In the genomic region with DNA sequence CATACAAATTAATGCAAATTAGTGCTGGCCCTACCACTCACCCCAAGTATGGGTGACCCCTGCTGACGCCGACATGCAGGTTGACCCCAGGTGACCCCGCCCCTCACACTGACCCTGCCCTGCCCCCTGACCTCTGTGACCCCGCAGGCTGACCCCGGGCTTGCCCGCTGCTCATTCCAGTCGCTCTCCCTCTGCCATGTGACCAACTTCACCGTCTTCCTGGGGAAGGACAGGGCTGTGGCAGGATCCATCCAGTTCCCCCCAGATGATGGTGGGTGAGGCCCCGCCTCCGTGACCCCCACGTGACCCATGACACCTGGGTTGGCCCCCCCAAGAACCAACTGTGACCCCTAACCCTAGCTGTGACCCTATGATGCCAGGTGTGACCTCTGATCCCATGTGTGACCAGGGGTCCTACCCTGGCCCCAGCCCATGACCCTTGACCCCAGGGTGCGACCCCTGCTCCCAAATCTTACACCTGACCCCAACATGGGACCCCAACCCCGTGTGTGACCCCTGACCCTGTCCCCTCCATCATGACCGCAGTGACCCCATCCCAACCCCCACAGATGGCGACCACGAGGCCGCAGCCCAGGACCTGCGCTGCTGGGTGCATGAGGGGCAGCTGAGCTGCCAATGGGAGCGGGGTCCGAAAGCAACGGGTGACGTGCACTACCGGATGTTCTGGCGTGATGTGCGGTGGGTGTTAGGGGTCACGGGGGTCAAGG, we compare ENCODE assay signal across 11 mouse cellular contexts. TPM values are rescaled to one million over a fixed set of nuclear protein-coding genes. Genes with fewer than 3 reads are reported as not detected.
DNase-seq lines count a peak whose midpoint lies in the region; ATAC-seq and TF ChIP-seq lines count a peak whose summit lies in the region.
"Had no signal": no experiment of that assay in that cellular context is flagged by ENCODE, and none has a peak within 500 bp of the region (broad histone marks: within the 10 kb centered on the region; RNA-seq: fewer than 3 reads in every experiment).

No protein-coding gene starts in this region.

- no peak for TF ChIP-seq CTCF in forebrain, postnatal 0 days (IDR thresholded peaks at IDR 0.05; ENCODE audit: low read depth)
- TF ChIP-seq CTCF in liver, postnatal 0 days (IDR thresholded peaks at IDR 0.05; ENCODE audit: low read depth): no peak

- H3K4me2 ChIP-seq in forebrain, postnatal 0 days (ENCODE audit: low read depth): no peak overlapping the region
- no peak overlapping the region for H3K4me2 ChIP-seq in liver, postnatal 0 days (ENCODE audit: low read depth, low read length)
- H3K4me2 ChIP-seq in liver, embryonic 12.5 days: no peak overlapping the region

- no peak overlapping the region for H3K27ac ChIP-seq in forebrain, postnatal 0 days (ENCODE audit: low read depth, low read length)
- no peak overlapping the region for H3K27ac ChIP-seq in forebrain, embryonic 10.5 days
- no peak overlapping the region for H3K27ac ChIP-seq in liver, postnatal 0 days (ENCODE audit: low read depth)
- no peak overlapping the region for H3K27ac ChIP-seq in liver, embryonic 12.5 days

- TF ChIP-seq EP300 in liver, postnatal 0 days (IDR thresholded peaks at IDR 0.05; ENCODE audit: low read depth): no peak

- H3K4me1 ChIP-seq in forebrain, postnatal 0 days (ENCODE audit: insufficient read depth): no peaks in the 10 kb centered on the region
- peaks cover 11% of the 10 kb centered on the region for H3K4me1 ChIP-seq in forebrain, embryonic 10.5 days
- no peaks in the 10 kb centered on the region for H3K4me1 ChIP-seq in liver, postnatal 0 days (ENCODE audit: insufficient read depth)
- H3K4me1 ChIP-seq in liver, embryonic 12.5 days: peaks cover 17% of the 10 kb centered on the region

- WGBS in forebrain, postnatal 0 days: 94% methylated on average over 26 of the region's 26 CpGs
- WGBS in forebrain, embryonic 10.5 days: 96% methylated on average over 26 of the region's 26 CpGs
- WGBS in liver, postnatal 0 days (ENCODE audit: insufficient replicate concordance): 94% methylated on average over 26 of the region's 26 CpGs
- 90% methylated on average over 26 of the region's 26 CpGs for WGBS in liver, embryonic 12.5 days (ENCODE audit: insufficient replicate concordance)

- DNase-seq in forebrain, postnatal 0 days: peak; percentile 31
- DNase-seq in forebrain, embryonic 10.5 days (ENCODE audit: extremely low spot score, low spot score): no peak
- DNase-seq in liver, postnatal 0 days: peak; percentile 26
- peak; percentile 12 for DNase-seq in cerebellum, adult 8-10 months
- DNase-seq in right cerebral cortex, postnatal 14 days: peak; percentile 52
- DNase-seq in spleen, postnatal 14 days (ENCODE audit: low spot score in 2 of 2): no peak

- H3K4me3 ChIP-seq in forebrain, postnatal 0 days (ENCODE audit: low read depth, low read length): no peak overlapping the region
- no peak overlapping the region for H3K4me3 ChIP-seq in forebrain, embryonic 10.5 days
- H3K4me3 ChIP-seq in liver, postnatal 0 days (ENCODE audit: low read depth, low read length): no peak overlapping the region
- H3K4me3 ChIP-seq in liver, embryonic 12.5 days: no peak overlapping the region

- no peaks in the 10 kb centered on the region for H3K36me3 ChIP-seq in forebrain, postnatal 0 days (ENCODE audit: insufficient read depth)
- H3K36me3 ChIP-seq in forebrain, embryonic 10.5 days (replicated peaks): peaks cover 33% of the 10 kb centered on the region
- H3K36me3 ChIP-seq in liver, postnatal 0 days (replicated peaks; ENCODE audit: insufficient read depth, low read length): no peaks in the 10 kb centered on the region
- peaks cover 38% of the 10 kb centered on the region for H3K36me3 ChIP-seq in liver, embryonic 12.5 days

- no peak overlapping the region for H3K9ac ChIP-seq in forebrain, postnatal 0 days
- no peak overlapping the region for H3K9ac ChIP-seq in liver, postnatal 0 days (replicated peaks)
- H3K9ac ChIP-seq in liver, embryonic 12.5 days: no peak overlapping the region

- no peaks in the 10 kb centered on the region for H3K27me3 ChIP-seq in forebrain, postnatal 0 days (ENCODE audit: insufficient read depth, low read length)
- H3K27me3 ChIP-seq in forebrain, embryonic 10.5 days (ENCODE audit: poor library complexity, severe bottlenecking): no peaks in the 10 kb centered on the region
- no peaks in the 10 kb centered on the region for H3K27me3 ChIP-seq in liver, postnatal 0 days (ENCODE audit: insufficient read depth, low read length)
- no peaks in the 10 kb centered on the region for H3K27me3 ChIP-seq in liver, embryonic 12.5 days (replicated peaks)

- ATAC-seq in forebrain, postnatal 0 days: no peak
- no peak for ATAC-seq in liver, postnatal 0 days
- no peak for ATAC-seq in liver, embryonic 12.5 days
- ATAC-seq in activated CD4-positive, CD25-positive, alpha-beta regulatory T cell, adult 4 months: no peak

- peaks cover 5% of the 10 kb centered on the region; the same call in 1 of the 2 replicates for H3K9me3 ChIP-seq in forebrain, postnatal 0 days (ENCODE audit: low read length)
- peaks cover 80% of the 10 kb centered on the region for H3K9me3 ChIP-seq in forebrain, embryonic 10.5 days
- H3K9me3 ChIP-seq in liver, postnatal 0 days (ENCODE audit: low read length): peaks cover 56% of the 10 kb centered on the region
- peaks cover 72% of the 10 kb centered on the region for H3K9me3 ChIP-seq in liver, embryonic 12.5 days (replicated peaks)

RNA-seq across cellular contexts. Expression of gene Il3ra, which starts 2.8 kb away (rescaled TPM):
- 4.5 and 7.7 TPM in 2 replicates for total RNA-seq in forebrain, postnatal 0 days (2014; rRNA removed)
- polyA plus RNA-seq in forebrain, postnatal 0 days (2015; fragmentation: Nextera tagmentation; extraction: Ambion mirVana): 1.6 and 2.0 TPM in 2 replicates
- polyA plus RNA-seq in forebrain, embryonic 10.5 days (2016; fragmentation: Nextera tagmentation; extraction: Ambion mirVana): 1.6 and 2.2 TPM in 2 replicates
- polyA plus RNA-seq in liver, postnatal 0 days (2015; fragmentation: Nextera tagmentation; extraction: Ambion mirVana): 2.9 and 3.2 TPM in 2 replicates
- polyA plus RNA-seq in liver, embryonic 12.5 days (2016; fragmentation: Nextera tagmentation; extraction: Ambion mirVana): 2.1 and 3.2 TPM in 2 replicates
- 1 to 10 TPM; 8.2 to 8.5 TPM for polyA plus RNA-seq in activated CD4-positive, CD25-positive, alpha-beta regulatory T cell, adult 4 months (2017; shearing (Covaris generic))

RNA-seq across cellular contexts. Expression of gene Olfr31, which starts 26.2 kb away (rescaled TPM):
- not detected in 2 replicates for total RNA-seq in forebrain, postnatal 0 days (2014; rRNA removed)
- 0.11 TPM in 1 of 2 replicates, not detected in the other for polyA plus RNA-seq in forebrain, postnatal 0 days (2015; fragmentation: Nextera tagmentation; extraction: Ambion mirVana)
- not detected in 2 replicates for polyA plus RNA-seq in forebrain, embryonic 10.5 days (2016; fragmentation: Nextera tagmentation; extraction: Ambion mirVana)
- polyA plus RNA-seq in liver, postnatal 0 days (2015; fragmentation: Nextera tagmentation; extraction: Ambion mirVana): not detected in 2 replicates
- polyA plus RNA-seq in liver, embryonic 12.5 days (2016; fragmentation: Nextera tagmentation; extraction: Ambion mirVana): not detected in 2 replicates
- not detected for polyA plus RNA-seq in activated CD4-positive, CD25-positive, alpha-beta regulatory T cell, adult 4 months (2017; shearing (Covaris generic))
- total RNA-seq: layer of hippocampus, adult 8-10 months had no signal
- polyA plus RNA-seq: brain, embryonic 14.5 days; heart, embryonic 16.5 days had no signal

RNA-seq across cellular contexts. Expression of gene Olfr721-ps1, which starts 52.3 kb away (rescaled TPM):
- not detected in 2 replicates for total RNA-seq in forebrain, postnatal 0 days (2014; rRNA removed)
- polyA plus RNA-seq in forebrain, postnatal 0 days (2015; fragmentation: Nextera tagmentation; extraction: Ambion mirVana): not detected in 2 replicates
- polyA plus RNA-seq in forebrain, embryonic 10.5 days (2016; fragmentation: Nextera tagmentation; extraction: Ambion mirVana): not detected in 2 replicates
- polyA plus RNA-seq in liver, postnatal 0 days (2015; fragmentation: Nextera tagmentation; extraction: Ambion mirVana): not detected in 2 replicates
- polyA plus RNA-seq in liver, embryonic 12.5 days (2016; fragmentation: Nextera tagmentation; extraction: Ambion mirVana): not detected in 2 replicates
- not detected for polyA plus RNA-seq in activated CD4-positive, CD25-positive, alpha-beta regulatory T cell, adult 4 months (2017; shearing (Covaris generic))
- total RNA-seq: layer of hippocampus, adult 8-10 months had no signal
- polyA plus RNA-seq: brain, embryonic 14.5 days; heart, embryonic 16.5 days had no signal

Comparison
In these comparisons a context has a peak if more than half of its experiments do, and no peak if none do; other contexts are left out.
1. DNase-seq: peak in forebrain, postnatal 0 days (single experiment), liver, postnatal 0 days (single experiment), cerebellum, adult 8-10 months (single experiment) and right cerebral cortex, postnatal 14 days (single experiment); none in forebrain, embryonic 10.5 days (single experiment) and spleen, postnatal 14 days (0 of 2).